Mouse (Mus musculus) 3134 (cell line): ENCODE measurements around the gene Acnat1.
"Not testable (repeated sequence)": the region's sequence is repeated elsewhere in the genome, so short reads cannot be mapped to it uniquely, and the experiment has no call there.

ENCODE experiments used
- DNase-seq: peaks from one replicate; pipeline ENCODE4 v3.0.0-alpha.2; 2011; ENCODE audit warnings: low spot score; ENCODE audit not compliant: insufficient read length; ENCODE audit errors: extremely low read depth

Acnat1 gene

DNA sequence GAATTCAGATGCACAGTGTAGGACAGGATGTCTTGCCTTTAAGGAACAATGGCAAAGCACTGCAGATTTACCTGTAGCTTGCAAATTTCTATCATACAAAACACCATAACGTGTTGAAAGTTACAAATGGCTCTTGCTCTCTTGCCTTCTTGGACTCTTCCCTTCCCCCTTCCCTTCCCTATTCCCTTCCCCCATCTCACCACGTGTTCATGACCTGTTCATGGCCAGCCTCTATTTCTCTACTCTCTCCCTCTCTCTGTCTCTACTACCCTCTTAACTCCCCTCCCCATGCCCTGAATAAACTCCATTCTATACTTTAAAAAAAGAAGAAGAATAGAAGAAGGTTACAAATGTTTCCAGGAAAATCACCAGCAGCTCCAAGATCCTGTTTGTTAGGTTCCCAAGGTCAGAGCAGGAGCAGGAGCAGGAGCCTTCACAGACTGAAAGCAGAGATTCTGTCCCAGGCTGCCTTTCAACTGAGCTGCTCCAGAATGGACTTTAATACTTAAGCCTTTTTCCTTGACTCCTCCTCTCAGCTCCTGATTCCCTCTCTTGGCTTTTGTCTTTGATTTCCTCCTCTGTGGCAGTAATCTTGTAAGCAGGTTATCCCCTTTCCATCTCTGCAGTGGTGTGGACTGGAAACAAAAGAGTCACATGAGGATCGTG, at the start of gene Acnat1:
TSS of gene Acnat1 (minus strand) at position 478 of the 666 bp plus-strand sequence.
- DNase-seq = no peak

DNA sequence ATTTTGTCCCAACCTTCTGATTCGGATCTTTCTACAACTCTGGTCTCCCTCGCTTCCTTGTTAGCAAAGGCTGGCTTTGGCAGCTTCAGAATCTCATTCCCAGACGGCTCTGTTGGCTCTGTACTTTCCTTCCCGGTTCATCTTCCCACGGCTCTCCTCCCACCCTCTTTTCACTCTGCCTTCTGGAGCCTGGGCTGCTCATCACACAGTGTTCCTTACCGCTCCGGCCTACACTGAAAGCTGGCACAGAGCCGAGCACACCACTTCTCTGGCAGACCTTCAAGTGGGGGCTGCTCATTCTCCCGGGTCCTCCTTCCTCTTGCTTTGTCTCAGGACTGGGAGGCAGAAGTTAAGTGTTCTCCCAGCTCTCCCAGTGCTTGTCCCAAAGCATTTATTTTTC, 48.9 kb upstream of the Acnat1 start:
- no peak for DNase-seq

GRCm38 (mm10) chr4:49521346-49521745, 47.6 kb upstream of the Acnat1 start:
- DNase-seq = no peak

GRCm38 (mm10) chr4:49520572-49521340, 47.0 kb upstream of the Acnat1 start, which contains the start of the genes Mrpl50 and Zfp189:
Gene Mrpl50, minus strand, starts transcription at chr4:49521093.
Gene Zfp189, plus strand, starts transcription at chr4:49521176.
- DNase-seq = peak; percentile 91

DNA sequence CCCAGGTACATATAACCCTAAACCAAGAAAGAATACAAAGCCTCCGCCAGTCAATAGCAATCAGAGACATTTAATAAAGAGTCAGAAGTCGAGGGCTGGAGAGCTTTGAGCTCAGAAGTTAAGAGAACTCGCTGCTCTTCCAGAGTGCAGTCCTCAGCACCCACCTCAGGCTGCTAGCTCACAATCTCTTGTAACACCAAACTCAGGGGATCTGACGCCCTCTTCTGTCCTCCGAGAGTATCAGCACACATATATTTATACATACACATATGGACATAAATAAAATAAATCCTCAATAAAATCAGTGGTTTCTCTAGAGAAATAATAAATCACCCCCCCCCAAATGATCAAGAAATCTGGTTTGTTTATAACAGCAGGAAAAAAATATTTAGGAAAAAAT, 45.8 kb upstream of the Acnat1 start:
- no peak for DNase-seq

GRCm38 (mm10) chr4:49514441-49514840, 40.7 kb upstream of the Acnat1 start:
- no peak for DNase-seq

GRCm38 (mm10) chr4:49512636-49513035, 38.9 kb upstream of the Acnat1 start:
- DNase-seq = no peak

DNA sequence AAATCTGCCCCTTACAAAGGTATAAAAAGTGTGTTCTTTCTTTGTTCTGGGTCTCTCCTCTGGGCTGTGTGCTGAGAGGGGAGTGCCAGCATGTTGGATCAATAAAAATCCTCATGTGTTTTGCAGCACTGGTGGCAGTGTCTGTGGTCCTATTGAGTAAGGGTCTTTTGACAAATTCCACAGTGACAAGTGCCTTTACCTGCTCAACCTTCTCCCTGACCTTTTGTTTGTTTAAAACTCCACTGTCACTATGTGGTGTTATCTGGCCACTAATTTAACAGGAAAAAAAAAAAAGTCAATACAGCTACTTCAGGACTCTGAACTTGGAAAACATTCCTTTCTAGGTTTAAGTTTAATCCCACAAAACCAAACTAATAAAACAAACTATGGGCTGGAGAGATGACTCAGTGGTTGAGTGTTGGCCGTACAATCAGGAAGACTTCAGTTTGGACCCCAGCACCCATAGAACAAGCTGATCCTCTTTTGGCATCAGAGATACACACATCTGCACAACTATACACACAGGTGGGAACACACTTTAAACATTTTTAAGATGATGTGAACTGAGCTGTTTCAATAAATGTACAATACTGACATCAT, 36.6 kb upstream of the Acnat1 start:
- not testable (repeated sequence) for DNase-seq

GRCm38 (mm10) chr4:49509183-49509582, 35.5 kb upstream of the Acnat1 start:
- no peak for DNase-seq

GRCm38 (mm10) chr4:49506386-49506785, 32.7 kb upstream of the Acnat1 start, which contains the start of gene Baat:
Gene Baat, minus strand, starts transcription at chr4:49506557.
- DNase-seq = no peak

DNA sequence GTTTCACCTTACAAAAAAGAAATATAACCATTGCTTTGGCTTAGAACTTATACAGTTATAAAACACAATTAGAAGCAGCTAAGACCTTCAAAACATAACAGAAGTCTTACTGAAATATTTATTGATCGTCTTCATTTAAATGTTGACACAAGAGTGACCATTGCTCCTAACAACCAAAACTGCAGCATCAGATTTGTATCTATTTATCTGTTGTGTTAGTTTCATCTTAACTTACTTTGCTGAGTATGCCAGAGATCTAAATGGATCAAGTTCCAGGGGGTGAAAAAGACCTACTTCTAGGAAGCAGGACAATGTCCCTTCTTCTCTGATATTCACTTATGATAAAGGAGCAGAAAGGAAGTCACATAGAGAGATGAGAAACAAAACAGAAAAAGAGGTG, 29.9 kb upstream of the Acnat1 start:
- DNase-seq = no peak

DNA sequence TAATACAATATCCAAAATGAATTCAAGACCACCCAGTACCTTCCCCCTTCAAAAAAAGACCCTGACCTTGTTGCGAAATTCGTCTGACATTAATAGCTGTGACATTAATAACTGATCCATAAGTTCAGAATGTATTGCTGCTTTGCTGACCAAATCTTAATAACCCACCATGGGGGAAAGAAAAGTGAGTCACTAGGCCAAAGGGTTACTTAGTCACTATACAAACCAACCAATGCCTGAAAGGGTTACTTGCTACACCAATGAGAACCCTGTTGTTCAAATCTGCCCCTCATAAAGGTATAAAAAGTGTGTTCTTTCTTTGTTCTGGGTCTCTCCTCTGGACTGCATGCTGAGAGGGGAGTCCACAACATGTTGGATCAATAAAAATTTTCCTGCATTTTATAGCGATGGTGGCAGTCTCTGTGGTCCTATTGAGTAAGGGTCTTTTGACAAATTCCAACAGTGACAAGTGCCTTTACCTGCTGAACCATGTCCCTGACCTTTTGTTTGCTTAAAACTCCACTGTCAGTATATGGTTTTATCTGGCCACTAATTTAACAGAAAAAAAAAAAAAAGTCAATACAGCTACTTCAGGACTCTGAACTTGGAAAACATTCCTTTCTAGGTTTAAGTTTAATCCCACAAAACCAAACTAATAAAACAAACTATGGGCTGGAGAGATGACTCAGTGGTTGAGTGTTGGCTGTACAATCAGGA, 12.4 kb upstream of the Acnat1 start:
- DNase-seq = not testable (repeated sequence)

DNA sequence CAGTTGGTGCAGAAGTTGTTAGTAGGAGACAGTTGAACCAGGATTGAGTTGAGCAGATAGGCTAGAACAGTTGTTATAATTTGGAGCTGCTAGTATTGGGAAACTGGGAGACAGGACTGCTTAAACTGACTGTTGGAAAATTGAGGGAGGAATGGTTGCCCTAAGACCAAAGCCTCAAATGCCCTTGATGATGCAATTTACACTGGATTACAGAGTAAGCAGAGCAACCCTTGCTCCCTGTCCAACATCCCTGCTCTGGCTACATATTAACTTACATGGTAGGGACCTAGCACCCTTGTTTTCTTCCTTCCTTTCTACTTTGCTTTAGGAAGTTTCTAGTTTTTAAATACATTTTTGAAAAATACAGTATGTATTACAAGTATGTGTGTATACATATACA, 11.7 kb upstream of the Acnat1 start:
- no peak for DNase-seq

- no peak for DNase-seq
Observed at GRCm38 (mm10) chr4:49480896-49481295, 7.2 kb upstream of the Acnat1 start.

GRCm38 (mm10) chr4:49480104-49480760, 6.5 kb upstream of the Acnat1 start:
- no peak for DNase-seq

DNA sequence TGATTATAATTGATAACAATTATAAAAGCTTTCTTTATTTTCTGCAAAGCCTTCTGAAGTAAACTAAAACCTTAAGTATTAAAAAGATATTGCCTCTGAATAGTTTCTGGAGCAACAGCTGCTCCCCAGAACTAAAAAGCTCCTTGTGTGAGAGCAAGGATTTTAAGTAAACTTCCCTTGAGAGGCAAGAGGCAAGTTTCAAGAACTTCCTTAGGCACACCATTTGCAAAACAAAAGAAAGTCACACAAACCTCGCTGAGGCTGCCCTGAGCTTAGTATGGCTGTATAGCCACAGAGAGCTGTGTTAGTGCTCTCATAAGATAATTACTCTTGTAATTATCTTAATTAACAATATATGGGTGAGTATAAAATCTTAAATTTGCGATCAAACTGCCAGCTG, 5.3 kb upstream of the Acnat1 start:
- DNase-seq = not testable (repeated sequence)

- peak; percentile 3 for DNase-seq
Observed at GRCm38 (mm10) chr4:49478118-49478877, 4.6 kb upstream of the Acnat1 start.

DNA sequence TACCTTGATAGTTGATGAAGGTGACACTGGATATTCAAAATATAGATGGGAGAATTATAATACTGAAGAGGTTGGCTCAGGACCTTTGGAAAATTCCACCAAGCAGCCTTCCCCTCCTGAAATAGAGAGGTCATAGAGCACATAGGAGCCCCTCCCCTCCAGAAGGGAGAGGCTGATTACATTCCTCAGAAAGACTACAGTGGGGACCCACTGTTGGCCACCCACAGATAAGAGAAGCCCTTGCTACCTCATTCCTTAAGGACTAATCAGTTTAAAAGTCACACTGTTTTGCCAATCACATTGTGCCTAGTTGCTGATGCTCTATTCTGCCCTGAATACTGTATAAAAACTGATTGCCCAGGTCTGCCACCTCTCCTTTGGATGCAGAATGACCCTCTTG, 871 bp upstream of the Acnat1 start:
- DNase-seq = no peak

DNA sequence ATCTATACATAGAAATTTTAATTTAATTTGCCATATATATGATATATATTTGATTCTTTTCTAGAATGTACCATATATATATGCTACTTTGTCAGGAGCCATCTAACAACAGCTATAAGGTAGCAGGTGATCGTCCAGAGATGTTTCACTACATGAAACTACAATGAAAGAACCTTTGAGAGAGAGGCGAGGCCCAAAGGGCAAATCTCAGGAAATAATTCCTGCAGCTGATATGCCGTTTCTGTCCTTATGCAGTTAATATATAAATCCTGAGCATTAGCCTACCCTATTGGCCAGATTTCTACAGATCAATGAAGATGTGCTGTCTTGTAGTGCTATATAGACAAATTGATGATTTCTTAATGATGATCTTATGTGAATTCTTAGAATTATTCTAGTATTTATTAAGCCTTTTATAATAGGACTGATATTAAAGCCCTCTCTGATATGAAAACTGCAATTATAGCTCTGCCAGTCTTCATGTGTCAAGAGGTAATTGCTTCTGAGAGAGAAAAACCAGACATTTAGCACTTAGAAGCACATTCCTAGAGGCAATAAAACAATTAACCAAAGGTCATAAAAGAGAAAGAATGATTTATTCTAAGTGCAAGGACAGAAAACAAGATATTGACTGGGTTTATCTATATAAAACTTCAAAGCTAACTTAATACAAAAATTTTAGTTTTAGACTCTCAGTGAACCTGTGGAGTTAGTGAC, 4.1 kb downstream of the Acnat1 start:
- DNase-seq = no peak
